Mouse (Mus musculus) lung, postnatal 4 days (tissue): ENCODE data around the gene Fkbpl.

Experiments
- DNase-seq, 2 experiments: peaks; one replicate each; pipeline ENCODE4 v3.0.0; 2021

Gene Fkbpl

DNA sequence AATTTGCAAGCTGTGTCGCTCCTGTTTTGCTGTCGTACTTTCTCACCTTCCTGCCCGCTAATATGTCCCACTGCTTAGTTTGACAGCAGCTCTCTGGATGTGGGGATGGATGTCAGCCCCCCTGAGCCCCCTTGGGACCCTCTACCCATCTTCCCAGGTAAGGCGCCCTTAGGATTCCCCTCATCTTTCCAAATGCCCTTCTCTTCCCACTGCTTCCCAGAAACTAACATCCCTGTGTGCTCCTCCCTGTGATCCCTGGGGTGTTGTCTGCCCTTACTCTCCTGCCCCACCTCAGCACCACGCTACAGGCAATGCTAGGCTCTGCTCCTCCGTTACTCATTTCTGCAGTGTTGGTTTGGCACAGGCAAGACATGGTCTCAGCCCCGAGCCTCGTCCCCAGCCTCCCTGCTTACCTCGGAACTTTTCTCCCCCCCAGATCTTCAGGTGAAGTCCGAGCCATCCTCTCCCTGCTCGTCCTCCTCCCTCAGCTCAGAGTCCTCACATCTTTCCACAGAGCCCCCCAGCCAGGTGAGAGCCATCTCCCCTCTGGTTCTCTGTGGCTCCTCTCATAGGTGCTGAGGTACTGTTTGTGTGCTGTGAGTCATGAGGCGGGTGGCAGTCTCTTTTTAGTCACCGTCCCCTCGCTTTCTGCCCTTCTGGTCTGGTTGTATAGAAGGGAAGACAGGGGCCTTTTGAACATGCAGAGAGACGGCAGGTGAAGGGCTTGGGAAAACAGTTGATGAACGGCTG lies 3.8 kb downstream of the Fkbpl start:
- DNase-seq = no peak

DNA sequence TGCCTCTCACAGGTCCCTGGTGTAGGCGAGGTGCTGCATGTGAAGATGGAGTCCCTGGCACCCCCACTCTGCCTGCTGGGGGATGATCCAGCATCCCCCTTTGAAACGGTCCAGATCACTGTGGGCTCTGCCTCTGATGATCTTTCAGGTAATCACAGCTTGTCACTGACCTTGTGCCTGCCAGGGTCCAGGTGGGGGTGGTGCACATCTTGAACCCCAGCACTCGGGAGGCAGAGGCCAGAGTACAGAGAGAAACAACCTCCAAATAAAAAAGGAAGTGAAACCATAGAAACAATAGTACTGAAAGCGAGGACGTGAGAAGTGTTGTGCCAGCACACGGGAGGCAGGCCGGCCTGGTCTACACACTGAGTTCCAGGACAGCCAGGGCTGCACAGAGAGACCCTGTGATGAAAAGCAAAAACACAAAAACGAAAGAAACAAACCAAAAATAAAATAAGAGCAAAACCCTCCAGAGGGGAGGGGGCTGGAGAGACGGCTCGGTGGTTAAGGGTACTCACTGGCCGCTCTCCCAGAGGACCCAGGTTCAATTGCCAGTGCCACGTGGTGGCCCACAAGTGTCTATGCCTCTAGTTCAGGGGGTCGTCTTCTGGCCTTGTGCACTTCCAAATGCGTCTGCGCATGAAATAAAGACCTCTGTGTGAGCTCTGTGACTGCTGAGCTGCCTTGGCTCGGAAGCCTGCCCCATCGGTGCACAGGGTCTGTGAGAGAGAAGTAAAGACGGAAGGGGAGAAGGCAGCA lies 4.7 kb downstream of the Fkbpl start:
- DNase-seq = no peak

DNA sequence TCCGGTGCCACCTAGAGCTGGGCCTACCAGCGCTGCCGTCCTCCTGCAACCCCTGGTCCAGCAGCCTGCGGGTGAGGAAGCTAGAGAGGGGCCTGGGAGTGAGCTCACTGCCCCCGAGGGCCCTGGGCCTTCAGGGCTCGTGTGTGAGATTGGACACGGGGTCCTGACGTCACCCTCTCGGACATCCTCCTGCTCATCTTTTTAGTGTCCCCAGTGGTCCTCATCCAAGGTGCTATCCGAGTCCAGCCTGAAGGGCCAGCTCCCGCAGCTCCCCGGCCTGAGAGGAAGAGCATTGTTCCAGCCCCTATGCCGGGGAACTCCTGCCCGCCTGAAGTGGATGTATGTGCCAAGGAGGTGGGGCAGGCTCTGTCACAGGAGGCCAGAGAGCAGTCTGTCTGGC lies 6.2 kb downstream of the Fkbpl start:
- DNase-seq = no peak

DNA sequence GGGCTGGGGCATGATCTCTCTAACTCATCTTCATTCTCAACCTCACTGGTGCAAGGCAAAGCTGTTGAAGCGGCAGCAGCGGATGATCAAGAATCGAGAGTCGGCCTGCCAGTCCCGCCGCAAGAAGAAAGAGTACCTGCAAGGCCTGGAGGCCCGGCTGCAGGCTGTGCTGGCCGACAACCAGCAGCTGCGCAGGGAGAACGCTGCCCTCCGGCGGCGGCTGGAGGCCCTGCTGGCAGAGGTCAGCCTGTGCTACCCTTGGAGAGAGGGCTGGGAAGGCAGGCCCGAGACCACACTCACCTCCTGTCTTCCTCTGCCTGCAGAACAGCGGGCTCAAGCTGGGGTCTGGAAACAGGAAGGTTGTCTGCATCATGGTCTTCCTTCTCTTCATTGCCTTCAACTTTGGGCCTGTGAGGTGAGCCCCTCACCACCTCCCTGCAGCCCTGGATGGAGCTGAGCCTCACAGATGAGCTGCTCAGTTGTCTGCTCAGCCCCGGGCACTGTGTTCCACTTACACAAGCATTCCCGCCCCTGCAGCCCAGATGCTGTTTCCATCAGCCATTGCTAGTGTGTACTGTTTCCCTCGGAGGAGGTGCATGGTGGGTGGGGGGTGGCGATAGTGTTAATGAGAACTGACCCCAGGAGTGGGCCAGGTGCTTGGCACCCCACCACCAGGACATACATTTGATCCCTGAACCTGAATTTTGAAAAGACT lies 7.1 kb downstream of the Fkbpl start:
- peak; percentile 71 to 72 for DNase-seq

DNA sequence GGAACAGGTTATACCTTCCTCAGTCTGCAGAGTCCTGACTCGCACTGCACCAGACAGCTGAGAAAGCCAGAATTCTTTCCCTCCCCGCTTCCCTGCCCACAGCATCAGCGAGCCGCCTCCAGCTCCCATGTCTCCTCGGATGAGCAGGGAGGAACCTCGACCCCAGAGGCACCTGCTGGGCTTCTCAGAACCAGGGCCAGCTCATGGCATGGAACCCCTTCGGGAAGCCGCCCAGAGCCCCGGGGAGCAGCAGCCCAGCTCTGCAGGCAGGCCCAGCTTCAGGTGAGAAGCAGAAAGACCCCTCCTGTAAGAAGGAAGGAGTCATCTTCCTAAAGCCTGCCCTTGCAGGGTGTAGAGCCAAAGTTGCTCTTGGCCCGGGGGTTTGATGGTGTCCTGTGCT lies 8.0 kb downstream of the Fkbpl start:
- no peak for DNase-seq

DNA sequence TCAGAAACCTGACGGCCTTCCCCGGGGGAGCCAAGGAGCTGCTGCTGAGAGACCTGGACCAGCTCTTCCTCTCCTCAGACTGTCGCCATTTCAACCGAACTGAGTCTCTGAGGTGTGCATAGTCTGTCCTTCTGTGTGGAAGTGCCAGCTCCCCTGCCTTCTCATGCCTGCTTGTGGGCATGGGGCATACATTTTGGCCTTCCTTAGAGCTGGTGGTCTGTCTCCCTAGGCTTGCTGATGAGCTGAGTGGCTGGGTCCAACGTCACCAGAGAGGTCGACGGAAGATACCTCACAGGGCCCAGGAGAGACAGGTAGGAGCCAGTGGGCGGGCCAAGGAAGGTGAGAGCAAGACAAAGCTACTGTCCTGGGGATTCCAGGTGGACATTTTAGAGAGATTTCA lies 8.4 kb downstream of the Fkbpl start:
- no peak for DNase-seq

DNA sequence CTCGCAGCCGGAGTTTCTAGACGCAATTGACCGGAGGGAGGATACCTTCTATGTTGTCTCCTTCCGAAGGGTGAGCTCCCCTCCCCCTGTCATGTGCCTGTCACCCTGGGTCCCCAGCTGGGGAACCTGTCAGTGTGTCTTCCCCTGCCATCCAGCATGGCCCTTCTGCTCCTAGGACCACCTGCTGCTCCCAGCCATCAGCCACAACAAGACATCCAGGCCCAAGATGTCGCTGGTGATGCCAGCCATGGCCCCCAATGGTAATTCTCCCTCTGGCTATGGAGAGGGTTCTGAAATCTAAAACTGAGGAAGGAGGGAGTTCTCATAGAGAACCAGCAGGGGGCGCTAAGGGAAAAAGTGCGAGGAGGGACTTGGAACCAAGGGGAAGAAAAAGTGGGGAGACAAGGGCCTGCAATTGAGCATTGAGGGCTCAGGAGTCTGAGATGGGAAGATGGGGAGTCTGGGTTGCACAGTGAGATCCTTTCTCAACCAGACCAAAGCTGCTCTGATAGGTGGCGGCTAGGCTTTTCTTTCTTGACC lies 9.3 kb downstream of the Fkbpl start:
- DNase-seq = peak in 1 of 2 experiments; percentile 79

DNA sequence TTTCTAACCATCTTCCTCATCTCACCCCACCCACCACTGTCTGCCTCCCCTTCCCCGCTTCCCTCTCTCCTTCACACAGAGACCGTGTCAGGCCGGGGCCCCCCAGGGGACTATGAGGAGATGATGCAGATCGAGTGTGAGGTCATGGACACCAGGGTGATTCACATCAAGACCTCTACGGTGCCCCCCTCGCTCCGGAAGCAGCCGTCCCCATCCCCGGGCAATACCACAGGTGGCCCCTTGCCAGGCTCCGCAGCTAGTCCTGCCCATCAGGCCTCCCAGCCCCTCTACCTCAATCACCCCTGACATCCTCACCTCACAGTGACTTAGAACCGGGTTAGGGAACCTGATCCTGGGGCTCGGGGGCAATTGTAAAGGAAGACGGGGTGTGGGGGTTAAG lies 9.8 kb downstream of the Fkbpl start:
- DNase-seq = no peak

DNA sequence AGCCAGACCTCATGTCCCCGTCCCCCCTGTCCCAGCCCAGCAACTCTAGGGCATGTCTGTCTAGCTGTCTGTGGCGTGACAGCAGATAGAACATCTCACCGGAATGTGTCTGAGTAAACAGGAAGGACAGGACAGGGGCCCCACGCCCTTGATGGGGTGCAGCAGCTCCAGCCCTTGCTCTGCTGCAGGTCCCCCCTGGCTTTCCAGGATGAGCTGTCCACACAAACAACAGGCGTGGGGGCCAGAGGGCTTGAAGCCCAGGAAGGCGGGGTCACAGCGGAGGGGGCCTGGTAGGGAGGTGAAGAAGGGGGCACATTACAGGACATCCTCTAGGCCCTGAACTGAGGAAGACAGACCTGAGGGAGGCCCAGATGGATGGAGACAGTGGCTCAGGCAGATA lies 10.6 kb downstream of the Fkbpl start:
- peak; percentile 76 to 90 for DNase-seq

DNA sequence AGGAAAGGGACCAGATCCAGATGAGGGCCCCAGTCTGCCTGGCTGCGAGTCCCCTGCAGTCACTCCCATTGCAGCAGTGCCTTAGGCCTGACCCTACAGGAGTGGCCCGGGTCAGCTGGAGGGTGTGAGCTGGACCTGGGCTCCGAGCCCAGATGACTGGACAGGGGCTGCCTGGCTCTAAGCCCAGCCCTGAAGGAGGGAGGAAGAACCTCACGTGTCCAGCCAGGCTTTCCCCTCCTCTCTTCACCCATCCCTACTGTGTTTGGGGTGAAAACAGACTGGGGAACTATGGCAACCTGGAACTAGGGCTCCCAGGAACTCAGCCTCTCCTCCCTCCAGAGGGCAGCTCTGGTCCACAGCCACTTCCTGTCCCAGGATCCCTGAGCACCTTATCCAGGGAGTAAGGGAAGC lies 11.0 kb downstream of the Fkbpl start:
- DNase-seq = peak; percentile 88 to 96

DNA sequence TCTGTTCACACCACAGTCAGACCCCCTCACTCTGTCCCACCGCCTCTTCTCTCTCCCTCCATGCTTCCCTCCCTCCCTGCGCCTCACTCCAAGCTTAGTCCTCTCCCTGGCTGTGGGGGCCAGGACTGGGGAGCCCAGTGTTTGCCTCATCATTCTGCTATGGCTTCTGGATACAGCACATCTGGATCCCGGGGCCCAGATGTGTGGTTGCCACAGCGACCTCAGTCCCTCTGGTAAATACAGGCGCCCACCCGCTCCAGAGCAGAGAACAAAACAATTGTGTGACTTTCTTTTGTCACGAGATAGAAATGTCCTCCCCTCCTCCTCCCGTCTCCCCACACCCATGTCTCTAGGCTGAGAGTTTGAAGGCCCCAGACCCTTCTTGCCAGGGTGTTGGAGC lies 12.1 kb downstream of the Fkbpl start:
- DNase-seq = no peak

DNA sequence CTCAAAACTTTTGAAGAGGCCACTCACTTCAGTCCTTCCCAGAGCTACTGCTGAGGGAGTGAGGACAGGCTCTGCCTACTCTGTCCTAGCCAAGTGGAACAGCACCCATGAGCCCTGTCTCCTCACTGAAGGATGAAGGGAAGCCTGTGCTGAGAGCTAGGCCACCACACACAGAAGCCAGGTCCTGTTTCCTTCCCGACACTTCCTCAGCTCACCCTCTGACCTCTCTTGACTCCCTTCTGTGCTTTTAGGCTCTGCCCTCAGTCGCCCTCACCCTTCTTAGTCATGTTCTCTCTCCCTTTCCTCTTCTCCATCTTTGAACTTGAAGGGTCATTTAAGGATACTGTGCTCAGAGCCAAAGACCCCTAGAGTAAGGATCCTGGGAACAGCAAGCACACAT lies 12.7 kb downstream of the Fkbpl start:
- DNase-seq = no peak

DNA sequence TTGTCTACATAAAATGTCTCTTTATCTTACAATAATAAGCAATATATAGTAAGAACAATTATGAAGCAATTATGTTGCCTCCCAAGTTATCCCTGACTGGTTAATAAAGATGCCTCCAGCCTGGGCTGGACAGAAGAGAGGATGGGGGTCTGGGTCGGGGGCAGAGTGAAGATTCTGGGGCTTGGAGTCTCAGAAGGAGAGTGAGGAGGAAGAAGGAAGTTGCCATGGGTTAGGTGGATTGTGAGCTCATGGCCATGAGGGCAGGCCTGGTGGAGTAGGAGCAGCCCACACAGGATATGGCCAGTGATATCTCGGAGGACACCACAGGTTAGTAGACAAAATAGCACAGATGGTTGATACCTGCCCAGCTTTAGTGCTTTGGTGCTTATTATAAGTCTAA lies 13.6 kb downstream of the Fkbpl start:
- no peak for DNase-seq

DNA sequence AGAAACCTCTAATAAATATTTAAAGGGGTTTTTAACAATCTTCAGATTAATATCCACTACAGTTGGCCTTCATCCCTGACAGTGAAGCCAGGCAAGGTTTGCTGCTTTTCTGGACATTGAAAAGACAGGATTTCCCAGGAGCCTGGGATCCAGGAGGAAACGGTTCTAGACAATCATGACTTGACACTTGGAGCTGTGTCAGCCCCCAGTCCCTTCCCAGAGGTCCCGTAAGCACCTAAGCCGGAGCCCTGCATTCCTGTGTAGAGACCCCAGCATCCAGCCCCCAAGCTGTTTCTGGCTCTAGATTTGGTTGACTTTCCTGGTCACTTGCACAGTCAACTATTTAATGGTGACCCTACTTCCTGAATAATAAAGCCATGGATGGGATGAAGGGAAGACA lies 14.0 kb downstream of the Fkbpl start:
- DNase-seq = no peak

DNA sequence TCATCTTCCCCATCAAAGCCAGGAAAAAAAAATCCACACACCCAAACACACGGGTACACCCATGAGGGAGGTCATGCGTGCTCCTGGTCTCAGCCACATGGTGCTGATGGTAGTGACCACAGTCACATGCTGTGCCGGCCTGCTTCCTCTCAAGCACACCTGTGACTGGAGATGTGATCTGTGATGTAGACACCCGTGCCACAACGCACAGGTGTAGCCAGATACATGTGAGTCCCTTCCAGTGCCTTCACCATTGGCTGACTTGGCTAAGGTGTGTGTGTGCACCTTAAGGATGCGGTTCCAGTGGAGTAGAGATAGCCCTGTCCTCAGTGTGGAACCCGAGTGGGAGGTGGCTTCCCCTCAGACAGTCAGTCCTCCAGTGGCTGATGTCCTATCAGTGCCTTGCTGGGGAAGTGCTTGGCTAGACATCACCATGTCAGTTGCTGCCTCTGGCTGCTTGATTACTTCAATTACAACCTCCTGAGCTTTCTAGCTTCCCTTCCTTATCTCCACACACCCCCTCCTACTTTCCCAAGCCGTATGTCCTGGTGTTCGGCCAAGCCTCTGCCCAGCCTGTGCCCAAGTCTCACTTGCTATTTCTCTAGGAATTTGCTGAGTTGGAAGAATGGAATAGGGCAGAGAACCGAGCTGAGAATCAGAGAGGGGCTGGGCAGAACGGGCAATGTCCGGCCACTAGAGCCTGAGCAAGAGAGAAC lies 14.8 kb downstream of the Fkbpl start:
- no peak for DNase-seq

DNA sequence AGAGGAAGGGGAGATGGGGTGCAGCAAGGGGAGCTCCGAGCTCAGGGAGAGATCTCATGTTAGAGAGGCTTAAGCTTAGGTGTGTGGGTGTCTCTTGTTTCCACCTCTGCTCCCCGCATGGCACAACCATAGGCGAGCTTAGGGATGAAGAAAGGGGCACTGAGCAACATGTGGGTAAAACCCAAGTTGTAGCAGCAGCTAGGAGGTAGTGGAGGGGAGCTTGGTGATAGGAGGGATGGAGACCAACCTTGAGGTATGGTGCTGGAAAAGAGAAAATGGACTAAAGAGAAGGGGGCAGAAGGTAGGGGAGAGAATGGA lies 15.3 kb downstream of the Fkbpl start:
- DNase-seq = no peak

DNA sequence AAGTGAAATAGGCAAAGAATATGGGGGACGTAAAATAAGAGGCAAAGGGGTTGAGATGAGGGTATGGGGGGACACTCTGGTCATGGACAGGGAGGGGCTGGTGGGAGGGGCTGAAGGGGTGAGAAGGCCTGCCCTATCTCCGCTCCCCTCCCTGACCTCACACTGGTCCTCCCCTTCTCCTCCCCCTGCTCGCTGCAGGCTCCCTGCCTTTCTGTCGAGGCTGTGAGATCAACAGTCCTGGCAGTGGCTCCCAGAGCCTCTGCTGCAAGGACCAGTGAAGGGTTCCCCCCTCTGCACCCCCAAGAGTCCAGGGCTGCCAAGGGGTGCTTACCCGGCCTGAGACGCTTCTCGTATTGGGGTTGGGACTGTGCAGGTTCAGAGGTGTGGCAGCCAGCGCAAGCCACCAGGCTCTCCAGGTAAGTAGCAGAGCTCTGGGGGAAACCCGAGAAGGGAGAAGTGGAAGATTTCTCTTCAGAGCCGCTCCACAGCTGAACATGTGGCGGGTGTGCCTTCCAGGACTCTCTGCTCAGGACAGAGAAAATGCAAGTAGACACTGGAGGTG lies 15.8 kb downstream of the Fkbpl start:
- DNase-seq = no peak

DNA sequence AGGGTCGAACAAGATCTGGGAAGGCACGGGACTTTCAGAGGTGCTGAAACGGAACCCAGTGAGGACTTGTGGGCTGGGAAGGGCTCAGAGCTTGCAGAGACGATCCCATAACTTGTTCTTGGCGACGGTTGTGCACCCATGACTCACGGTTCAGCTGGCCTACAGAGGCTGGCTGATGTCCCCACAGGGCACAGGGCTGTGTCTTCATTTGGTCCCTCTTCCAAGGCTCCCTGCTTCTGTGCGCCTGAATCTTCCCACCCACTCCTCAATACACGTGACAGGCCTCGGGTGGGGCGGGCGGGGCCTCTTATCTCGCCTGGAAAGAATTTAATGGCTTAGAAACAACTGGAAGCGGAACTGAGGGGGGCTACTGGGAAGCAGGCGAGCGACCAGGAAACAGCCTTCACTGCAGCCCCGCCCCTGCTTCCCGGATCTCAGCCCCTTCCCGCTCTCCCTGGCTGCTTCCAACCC lies 16.6 kb downstream of the Fkbpl start:
- DNase-seq = peak; percentile 72 to 81

DNA sequence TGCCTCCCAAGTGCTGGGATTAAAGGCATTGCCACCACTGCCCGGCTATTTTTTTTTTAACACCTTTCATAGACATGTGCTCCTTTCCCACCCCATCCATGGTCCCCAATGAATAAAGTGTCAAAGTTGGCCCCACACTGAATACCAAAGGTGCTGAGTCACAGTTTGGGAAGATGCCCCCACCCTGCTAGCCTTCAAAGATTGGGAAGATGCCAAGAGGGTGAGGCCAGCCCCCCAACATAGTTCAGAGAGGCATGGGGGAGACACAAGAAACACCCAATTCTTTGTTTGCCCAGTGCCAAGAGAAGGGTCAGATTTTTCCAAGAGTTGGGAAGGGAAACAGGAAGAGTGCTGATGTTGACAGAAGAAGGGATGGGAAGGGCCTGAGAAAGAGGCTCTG lies 17.9 kb downstream of the Fkbpl start:
- DNase-seq = no peak

DNA sequence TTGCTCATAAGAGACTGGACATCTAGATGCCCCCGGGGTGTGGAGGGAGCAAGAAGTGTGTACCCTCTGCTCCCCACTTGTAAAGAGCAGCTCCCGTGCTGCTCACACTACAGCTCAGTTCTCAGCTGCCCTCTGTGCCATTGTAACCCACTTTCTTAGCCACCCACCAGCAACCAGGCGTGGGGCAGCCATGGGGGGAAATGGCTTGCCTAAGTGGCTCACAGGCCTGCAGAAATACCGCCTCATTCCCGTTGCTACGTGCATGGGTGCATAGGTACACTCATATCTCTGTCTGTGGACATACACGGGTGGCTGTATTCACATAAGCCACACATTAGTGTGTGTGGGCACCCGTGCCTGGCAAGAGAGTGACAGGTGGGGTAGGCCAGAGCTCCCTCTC lies 18.4 kb downstream of the Fkbpl start:
- DNase-seq = no peak

DNA sequence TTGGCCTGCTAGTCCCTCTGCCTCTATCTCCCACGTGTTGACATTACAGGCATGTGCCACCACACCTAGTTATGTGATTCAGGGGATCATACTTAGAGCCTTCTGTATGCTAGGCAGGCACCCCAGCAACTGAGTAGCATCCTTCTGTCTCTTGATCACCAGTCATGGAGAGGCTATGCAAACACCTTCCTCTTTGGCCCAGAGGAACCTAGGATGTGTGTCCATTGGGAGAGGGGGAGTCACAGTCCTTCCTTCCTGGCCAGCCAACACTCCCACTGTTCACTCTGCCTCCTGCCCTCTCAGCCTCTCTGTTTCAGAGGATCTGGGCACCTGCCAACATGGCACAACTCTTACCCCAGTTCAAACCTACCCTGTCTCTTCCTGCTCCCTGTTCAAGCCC lies 19.0 kb downstream of the Fkbpl start:
- no peak for DNase-seq

DNA sequence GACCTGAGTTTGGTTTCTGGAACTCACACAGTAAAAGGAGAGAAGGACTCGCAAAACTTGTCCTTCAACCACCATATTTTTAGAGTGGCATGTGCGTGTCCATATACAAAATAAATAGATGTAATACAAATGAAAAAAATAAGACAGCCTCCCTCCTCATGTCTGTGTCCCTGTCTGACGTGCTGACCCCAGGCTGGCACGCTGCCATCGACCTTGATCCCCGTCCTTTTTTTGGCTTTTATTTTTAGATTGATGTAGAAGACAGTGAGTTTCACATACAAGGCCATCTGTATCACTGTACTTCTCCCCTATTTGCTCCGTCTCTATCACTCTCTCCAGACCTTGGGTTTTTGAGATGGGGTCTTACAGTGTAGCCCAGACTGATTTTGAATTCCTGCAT lies 19.9 kb downstream of the Fkbpl start:
- DNase-seq = no peak

DNA sequence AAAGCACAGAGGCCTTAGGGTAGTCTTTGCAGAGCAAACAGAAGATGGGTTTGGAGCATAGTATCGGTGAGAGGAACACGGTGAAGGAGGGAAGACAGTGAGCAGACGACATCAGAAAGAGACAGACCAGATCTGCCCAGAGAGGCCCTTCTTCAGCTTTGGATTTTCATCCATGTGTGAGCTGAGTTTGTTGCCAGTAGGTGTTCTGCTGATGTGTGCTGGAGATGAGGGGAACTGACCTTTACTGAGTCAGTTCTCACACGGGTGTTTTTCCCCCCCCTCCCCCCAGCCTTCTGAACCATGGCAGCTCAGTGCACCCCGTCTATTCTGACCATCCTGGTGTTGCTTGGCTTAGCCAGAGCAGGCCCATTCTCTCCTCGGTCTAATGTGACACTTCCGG lies 25.7 kb downstream of the Fkbpl start, which contains the start of gene Tnxb:
Gene Tnxb, plus strand, starts transcription at position 301 of the 400 bp plus-strand sequence.
- DNase-seq = no peak
